Mouse (Mus musculus): ENCODE data around the gene Otud6a.
"Not testable (repeated sequence)": the region's sequence is repeated elsewhere in the genome, so short reads cannot be mapped to it uniquely, and the experiment has no call there.

The Otud6a gene

DNA sequence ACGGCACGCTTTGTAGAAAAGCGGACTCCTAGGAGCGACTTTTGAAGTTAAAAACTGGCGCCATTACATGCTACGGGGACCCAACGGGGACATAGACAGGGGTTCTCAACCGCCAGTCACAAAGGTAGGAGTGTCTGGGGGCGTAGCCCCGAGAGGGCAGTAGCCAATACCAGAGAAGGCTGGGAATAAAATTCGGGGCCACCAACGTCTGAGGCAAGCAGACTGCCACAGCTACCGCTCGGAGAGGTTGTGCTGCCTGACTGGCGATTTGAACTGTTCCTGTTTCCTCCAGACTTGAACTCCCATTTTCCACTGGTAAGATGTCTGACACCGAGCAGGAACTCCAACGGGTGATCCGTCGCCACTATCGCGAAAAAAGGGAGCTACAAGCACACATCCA, at the start of gene Otud6a:
Gene Otud6a (plus strand): TSS at position 321 of the 400 bp plus-strand sequence.
- no peak for DNase-seq

DNA sequence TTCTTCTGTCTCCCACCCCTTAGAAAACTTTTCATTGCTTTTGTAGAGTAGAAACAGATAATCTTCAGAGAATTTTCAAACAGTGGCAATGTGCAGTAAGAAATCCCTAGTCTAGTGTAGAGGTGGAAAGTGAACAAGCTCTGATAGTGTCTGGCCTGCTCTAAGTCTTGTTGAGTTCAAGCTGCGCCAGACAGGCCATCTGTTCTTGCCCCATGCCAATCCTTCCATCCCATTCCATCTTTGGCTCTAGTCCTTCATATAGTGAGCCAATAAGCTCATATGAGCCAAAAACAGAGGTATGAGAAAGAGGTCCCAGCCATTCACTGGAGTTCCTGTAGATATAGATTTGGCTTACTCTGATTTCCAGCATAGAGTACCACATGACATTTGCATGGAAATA, 38.9 kb upstream of the Otud6a start:
- DNase-seq = no peak

DNA sequence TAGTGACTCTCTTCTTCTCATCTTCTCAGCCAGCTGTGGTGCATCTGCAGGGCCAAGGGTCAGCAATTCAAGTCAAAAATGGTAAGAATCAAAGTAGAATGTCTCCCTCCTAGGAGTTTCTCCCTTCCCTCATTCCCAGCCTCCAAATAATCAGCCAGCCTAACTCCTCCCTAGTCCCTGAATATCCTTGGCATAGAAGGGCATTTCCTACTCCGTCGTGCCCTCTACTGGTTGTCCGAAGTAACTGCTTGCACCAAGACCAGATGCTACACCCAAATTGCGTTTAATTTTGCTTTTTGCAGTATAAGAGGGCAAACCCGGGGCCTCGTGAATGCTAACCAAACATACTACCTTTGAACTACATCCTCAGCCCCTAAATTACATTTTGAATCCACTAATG, 36.5 kb upstream of the Otud6a start:
- peak; percentile 12 for DNase-seq

DNA sequence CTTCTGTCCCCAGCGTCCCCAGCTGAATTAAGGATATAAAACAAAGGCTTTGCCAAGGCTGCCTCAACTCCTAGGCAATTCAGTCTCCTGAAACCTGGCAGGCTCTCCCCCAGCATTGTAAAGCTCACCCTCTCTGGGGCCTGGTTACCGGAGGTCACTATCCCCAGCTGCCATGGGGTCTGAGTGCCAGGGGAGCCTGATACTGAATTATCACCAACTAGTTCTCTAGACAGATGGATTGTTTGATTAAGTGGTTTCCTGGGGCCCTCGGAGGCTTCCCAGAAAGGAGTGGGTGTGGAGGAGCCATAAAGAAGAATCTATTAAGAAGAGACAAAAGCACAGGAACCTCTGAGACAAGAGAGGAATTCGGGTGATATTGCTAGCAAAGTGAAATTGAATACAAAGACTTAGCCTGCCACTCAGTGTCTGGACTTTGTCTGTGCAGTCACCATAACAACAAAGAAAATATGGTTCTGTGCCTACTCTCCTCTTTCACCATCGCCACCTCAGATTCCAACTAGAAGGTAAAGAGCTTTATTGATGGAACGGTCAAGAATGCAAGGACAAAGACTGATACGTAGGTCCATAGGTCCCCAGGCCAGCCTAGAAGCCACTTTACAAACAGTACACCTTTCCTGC, 34.5 kb upstream of the Otud6a start:
- no peak for DNase-seq

GRCm38 (mm10) chrX:100395026-100395425, 33.8 kb upstream of the Otud6a start:
- peak; percentile 0 for DNase-seq

GRCm38 (mm10) chrX:100400900-100401299, 27.9 kb upstream of the Otud6a start:
- no peak for DNase-seq

- DNase-seq = no peak
These were observed 27.2 kb upstream of the Otud6a start for GRCm38 (mm10) chrX:100401657-100402056.

DNA sequence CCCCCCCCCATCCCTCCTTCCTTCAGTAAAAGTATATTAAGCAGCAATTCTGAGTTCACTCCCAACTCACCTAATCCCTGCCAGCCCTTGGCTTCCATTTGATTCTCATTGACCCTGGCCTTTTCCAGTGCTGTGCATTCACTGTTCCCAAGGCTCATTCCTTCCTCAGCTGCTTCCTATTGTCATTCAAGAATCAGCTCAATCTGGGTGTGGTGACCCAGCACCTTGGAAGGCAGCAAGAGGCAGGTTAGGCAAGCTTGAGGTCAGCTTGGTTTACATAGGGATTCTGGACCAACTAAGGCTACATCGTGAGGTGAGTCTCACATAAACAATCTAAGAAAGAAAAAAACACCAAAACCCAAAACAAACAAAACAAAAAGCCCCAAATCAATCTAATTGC, 19.6 kb upstream of the Otud6a start:
- no peak for DNase-seq

DNA sequence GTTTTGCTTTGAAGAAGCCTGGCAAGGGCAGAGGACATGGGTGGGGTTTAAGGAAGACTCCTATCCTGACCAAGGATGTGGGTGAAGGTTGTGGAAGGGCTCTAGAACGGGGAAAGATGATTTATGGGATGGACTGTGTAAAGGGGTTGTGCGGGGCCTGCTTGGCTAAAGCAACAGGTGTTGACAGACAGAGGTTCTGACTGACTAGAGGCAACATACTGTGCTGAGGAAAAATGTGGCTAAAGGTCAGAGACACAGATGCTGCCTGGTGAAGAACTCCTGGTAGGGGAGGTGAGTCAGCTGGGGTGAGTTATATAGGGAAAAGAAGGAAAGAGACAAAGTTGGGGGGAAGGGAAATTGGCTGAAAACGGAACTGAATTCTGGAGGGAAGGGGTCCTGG, 3.5 kb downstream of the Otud6a start:
- no peak for DNase-seq

DNA sequence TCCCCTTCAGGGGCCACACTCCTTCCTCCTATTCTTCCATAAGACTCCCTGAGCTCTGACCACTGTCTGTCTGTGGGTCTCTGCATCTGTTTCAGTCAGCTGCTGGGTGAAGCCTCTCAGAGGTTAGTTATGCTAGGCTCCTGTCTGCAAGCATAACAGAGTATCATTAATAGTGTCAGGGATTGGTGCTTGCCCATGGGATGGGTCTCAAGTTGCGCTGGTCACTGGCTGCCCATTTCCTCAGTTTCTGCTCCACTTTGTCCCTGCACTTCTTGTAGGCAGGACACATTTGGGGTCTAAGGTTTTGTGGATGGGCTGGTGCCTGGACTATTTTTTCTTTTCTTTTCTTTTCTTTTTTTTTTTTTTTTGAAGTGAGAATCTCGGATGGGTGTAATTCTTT, 13.8 kb downstream of the Otud6a start, which contains the start of gene Awat2:
Gene Awat2 (minus strand): TSS at position 101 of the 400 bp plus-strand sequence.
- not testable (repeated sequence) for DNase-seq

GRCm38 (mm10) chrX:100443532-100443931, 14.7 kb downstream of the Otud6a start:
- no peak for DNase-seq

DNA sequence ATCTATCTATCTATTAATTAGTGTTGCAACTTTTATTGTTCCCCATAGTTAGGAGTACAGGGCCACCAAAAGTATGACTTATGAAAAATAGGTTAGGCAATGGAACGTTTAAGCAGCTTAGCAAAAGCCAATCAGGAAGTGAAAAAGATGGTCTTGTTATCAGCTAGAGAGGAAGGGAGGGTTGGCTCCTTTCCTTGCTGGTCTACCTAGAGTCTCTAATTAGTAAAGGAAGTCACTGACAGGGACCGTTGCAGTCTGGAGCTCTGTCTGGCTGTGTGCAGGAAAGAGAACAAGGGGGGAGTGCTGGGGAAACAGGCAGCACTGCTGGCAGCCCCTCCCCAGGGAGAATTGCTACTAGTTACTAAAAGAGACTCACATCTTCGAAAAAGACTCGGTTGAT, 39.2 kb downstream of the Otud6a start:
- DNase-seq = no peak

DNA sequence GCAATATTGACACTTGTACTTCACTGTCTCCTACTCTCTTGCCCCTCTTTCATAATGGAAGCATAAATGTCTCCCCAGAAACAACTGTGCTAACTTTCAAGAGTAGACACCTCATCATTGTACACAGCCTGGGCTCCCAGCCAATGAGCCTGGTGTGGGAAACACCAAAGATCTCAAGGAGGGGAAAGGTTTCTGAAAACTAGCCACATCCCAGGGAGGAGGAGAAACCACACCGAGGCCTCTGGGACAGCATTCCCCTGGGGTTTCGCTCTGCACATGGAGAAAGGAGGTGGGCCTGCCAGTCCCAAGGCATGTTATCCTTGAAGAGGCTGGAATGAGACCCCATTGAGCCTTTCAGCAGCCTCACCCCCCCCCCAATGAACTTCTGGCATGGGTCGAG, 41.3 kb downstream of the Otud6a start:
- DNase-seq = peak; percentile 3

DNA sequence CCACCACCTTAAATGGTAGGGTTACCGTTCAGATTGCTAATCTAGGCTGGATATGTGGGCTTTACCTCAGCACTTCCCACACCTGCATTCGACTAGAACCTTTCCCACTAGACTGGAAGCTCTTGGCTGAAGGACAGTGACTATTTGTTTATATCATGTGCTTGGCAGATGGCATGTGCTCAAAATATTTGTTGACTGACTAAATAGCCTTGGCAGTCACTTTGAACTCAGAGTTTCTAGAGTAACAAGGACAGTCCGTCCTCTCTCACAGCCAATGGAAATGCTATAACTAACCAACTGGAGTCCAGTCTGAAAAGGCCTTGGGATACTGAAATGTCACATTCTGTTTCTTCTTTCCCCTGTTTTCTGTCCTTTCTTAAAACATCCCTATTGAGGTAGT, 42.7 kb downstream of the Otud6a start:
- DNase-seq = no peak

DNA sequence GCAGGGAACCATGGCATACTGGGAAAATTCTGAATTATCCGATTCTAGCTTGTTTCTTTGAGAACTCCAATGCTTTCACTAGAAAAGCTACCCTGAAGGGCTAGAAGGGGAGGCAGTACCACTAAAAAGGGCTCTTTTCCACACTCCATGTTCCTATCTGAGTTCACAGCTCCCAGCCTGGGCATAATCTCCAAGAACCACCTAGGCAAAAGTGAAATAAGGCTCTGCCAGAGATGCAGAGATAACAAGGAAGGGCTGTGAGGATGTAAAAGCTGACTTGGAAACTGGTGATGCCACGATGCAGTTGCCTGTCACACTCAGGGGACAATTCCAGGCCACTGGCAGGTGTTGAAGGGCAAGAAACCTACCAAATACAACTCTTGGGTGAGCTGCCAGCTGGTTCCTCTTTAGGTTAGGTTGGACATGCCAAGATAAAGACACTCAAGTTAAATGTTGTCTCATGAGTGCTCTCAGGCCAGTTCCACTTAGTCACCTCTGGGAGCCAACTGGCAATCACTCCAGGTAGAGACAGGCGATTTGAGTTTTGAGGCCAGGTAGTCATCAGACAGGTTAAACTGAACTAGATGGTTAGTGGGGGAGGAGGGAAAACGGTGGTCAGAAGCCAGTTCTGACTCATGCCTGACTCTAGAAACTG, 46.9 kb downstream of the Otud6a start:
- DNase-seq = no peak

All from kidney, postnatal 14 days (tissue).